Mouse (Mus musculus) intestine, postnatal 0 days (tissue): ENCODE measurements around the gene Rftn1. TPM values are rescaled to one million over a fixed set of nuclear protein-coding genes. Genes with fewer than 3 reads are reported as not detected.
A peak's percentile ranks its signal among the peaks of the same experiment; 100 is the strongest.

ENCODE experiments used
- ATAC-seq: fragments of 200-750 bp; cut with Nextera tagmentation; 2 replicates; pipeline ENCODE4 v1.8.0; 2017; ENCODE audit warnings: mild to moderate bottlenecking, moderate TSS enrichment, moderate library complexity
- H3K27ac ChIP-seq: fragments of 300-500 bp; sonication (generic); 2 replicates; pipeline ENCODE4 v1.5.1; 2014; ENCODE audit warnings: mild to moderate bottlenecking, low read depth, low read length, moderate library complexity
- H3K27me3 ChIP-seq: fragments of 300-500 bp; sonication (generic); replicated peaks from 2 replicates; pipeline ENCODE4 v1.6.1; 2014; ENCODE audit warnings: low read length, mixed read lengths; ENCODE audit not compliant: control insufficient read depth, insufficient read depth
- H3K36me3 ChIP-seq: fragments of 300-500 bp; sonication (generic); 2 replicates; pipeline ENCODE4 v1.6.1; 2014; ENCODE audit warnings: mild to moderate bottlenecking, moderate library complexity; ENCODE audit not compliant: control insufficient read depth, insufficient read depth
- H3K4me1 ChIP-seq: fragments of 300-500 bp; sonication (generic); replicated peaks from 2 replicates; pipeline ENCODE4 v1.6.1; 2014; ENCODE audit warnings: antibody characterized with exemption, low read length, mixed read lengths; ENCODE audit not compliant: control insufficient read depth, insufficient read depth
- H3K4me2 ChIP-seq: fragments of 300-500 bp; sonication (generic); replicated peaks from 2 replicates; pipeline ENCODE4 v1.6.1; 2014; ENCODE audit warnings: low read depth, mild to moderate bottlenecking, moderate library complexity
- H3K4me3 ChIP-seq: fragments of 300-500 bp; sonication (generic); 2 replicates; pipeline ENCODE4 v1.5.1; 2014; ENCODE audit warnings: low read depth, low read length
- H3K9ac ChIP-seq: fragments of 300-500 bp; sonication (generic); 2 replicates; pipeline ENCODE4 v1.6.1; 2014; ENCODE audit warnings: mild to moderate bottlenecking, low read depth, low read length
- H3K9me3 ChIP-seq: fragments of 300-500 bp; sonication (generic); 2 replicates; pipeline ENCODE4 v1.6.1; 2016; ENCODE audit warnings: mixed run types; ENCODE audit not compliant: control insufficient read depth
- CTCF ChIP-seq: sonication (generic); IDR thresholded peaks from 2 replicates; pipeline ENCODE4 v1.5.1; 2016; ENCODE audit warnings: low read depth, mild to moderate bottlenecking, control low read depth, antibody characterized with exemption, moderate library complexity
- WGBS: fragments of 180-500 bp; shearing (Covaris S2); extraction: QIAGEN DNeasy Blood & Tissue Kit; methylation state at CpG from one replicate; pipeline ENCODE4 v1.1.7; 2014; 5-methylcytosine and 5-hydroxymethylcytosine counted together
- polyA plus RNA-seq: library from polyadenylated mRNA; unstranded; fragments of >200 nt; fragmentation: Nextera tagmentation; extraction: Ambion mirVana; gene quantifications from 2 replicates; pipeline ENCODE4 v1.2.1, GENCODE M21; 2015

Gene Rftn1
- polyA plus RNA-seq, 1 experiment from 2014 or later: 7.1 TPM

- Histone ChIP-seq H3K27me3 (peaks cover 14% of the 10 kb centered on the region), H3K9me3 (no peaks in the 10 kb centered on the region), H3K9ac (no peak overlapping the region), H3K4me2 (no peak overlapping the region), H3K4me3 (no peak overlapping the region), H3K36me3 (no peaks in the 10 kb centered on the region), H3K4me1 (no peaks in the 10 kb centered on the region), H3K27ac (no peak overlapping the region)
- no peak for ATAC-seq
- WGBS: 75% methylated on average over 3 of the region's 3 CpGs
- TF ChIP-seq CTCF: no peak
Measured at GRCm38 (mm10) chr17:50194541-50194940, 4.1 kb upstream of the Rftn1 start.

GRCm38 (mm10) chr17:50193653-50194052, 3.2 kb upstream of the Rftn1 start:
- H3K36me3 ChIP-seq: no peaks in the 10 kb centered on the region
- no peaks in the 10 kb centered on the region for H3K4me1 ChIP-seq
- H3K4me3 ChIP-seq: no peak overlapping the region
- TF ChIP-seq CTCF: peak; percentile 61
- no peak overlapping the region for H3K9ac ChIP-seq
- no peak for ATAC-seq
- no peak overlapping the region for H3K27ac ChIP-seq
- 40% methylated on average over 3 of the region's 3 CpGs for WGBS
- H3K9me3 ChIP-seq: no peaks in the 10 kb centered on the region
- H3K27me3 ChIP-seq: peaks cover 14% of the 10 kb centered on the region
- H3K4me2 ChIP-seq: no peak overlapping the region

- no peak for ATAC-seq
Measured at GRCm38 (mm10) chr17:50192376-50192940, 2.0 kb upstream of the Rftn1 start.

GRCm38 (mm10) chr17:50191318-50191957, 964 bp upstream of the Rftn1 start:
- no peak for ATAC-seq
- Histone ChIP-seq H3K27me3 (peaks cover 14% of the 10 kb centered on the region), H3K4me1 (no peaks in the 10 kb centered on the region), H3K9ac (no peak overlapping the region), H3K36me3 (no peaks in the 10 kb centered on the region), H3K4me3 (no peak overlapping the region), H3K4me2 (no peak overlapping the region), H3K27ac (no peak overlapping the region), H3K9me3 (no peaks in the 10 kb centered on the region)
- TF ChIP-seq CTCF: no peak
- 57% methylated on average over 9 of the region's 9 CpGs for WGBS

More at GRCm38 (mm10) chr17:50192376-50192940, 2.0 kb upstream of the Rftn1 start:
- TF ChIP-seq CTCF: no peak
- H3K9ac ChIP-seq: no peak overlapping the region
- H3K4me2 ChIP-seq: no peak overlapping the region
- no peak overlapping the region for H3K4me3 ChIP-seq
- peaks cover 14% of the 10 kb centered on the region for H3K27me3 ChIP-seq
- no peak overlapping the region for H3K27ac ChIP-seq
- H3K9me3 ChIP-seq: no peaks in the 10 kb centered on the region
- H3K4me1 ChIP-seq: no peaks in the 10 kb centered on the region
- WGBS: 64% methylated on average over 10 of the region's 10 CpGs
- H3K36me3 ChIP-seq: no peaks in the 10 kb centered on the region

GRCm38 (mm10) chr17:50189381-50190012, 977 bp downstream of the Rftn1 start:
- Histone ChIP-seq H3K27me3 (peaks cover 14% of the 10 kb centered on the region), H3K4me1 (no peaks in the 10 kb centered on the region), H3K27ac (no peak overlapping the region), H3K4me3 (peak overlapping the region; percentile 56), H3K4me2 (peak overlapping the region; percentile 73), H3K9me3 (no peaks in the 10 kb centered on the region), H3K36me3 (no peaks in the 10 kb centered on the region), H3K9ac (peak overlapping the region; percentile 52)
- 2% methylated on average over 23 of the region's 24 CpGs for WGBS
- no peak for ATAC-seq
- TF ChIP-seq CTCF: peak; percentile 69

GRCm38 (mm10) chr17:50188662-50189345, 1.7 kb downstream of the Rftn1 start:
- peak overlapping the region; percentile 56; the same call in 1 of the 2 replicates for H3K4me3 ChIP-seq
- H3K27ac ChIP-seq: no peak overlapping the region
- no peak overlapping the region for H3K9ac ChIP-seq
- no peaks in the 10 kb centered on the region for H3K9me3 ChIP-seq
- WGBS: 73% methylated on average over 12 of the region's 12 CpGs
- no peak for TF ChIP-seq CTCF
- H3K27me3 ChIP-seq: peaks cover 14% of the 10 kb centered on the region
- peak overlapping the region; percentile 73 for H3K4me2 ChIP-seq
- H3K36me3 ChIP-seq: no peaks in the 10 kb centered on the region
- no peak for ATAC-seq
- H3K4me1 ChIP-seq: no peaks in the 10 kb centered on the region
